Mouse (Mus musculus) kidney, embryonic 15.5 days (tissue): ENCODE results near the gene Cep295. TPM values are rescaled to one million over a fixed set of nuclear protein-coding genes. Genes with fewer than 3 reads are reported as not detected.
"Not testable (repeated sequence)": the region's sequence is repeated elsewhere in the genome, so short reads cannot be mapped to it uniquely, and the experiment has no call there.

Source experiments
- ATAC-seq: fragments of 200-750 bp; cut with Nextera tagmentation; replicated peaks from 2 replicates; pipeline ENCODE4 v1.8.0; 2017; ENCODE audit warnings: moderate TSS enrichment; ENCODE audit not compliant: low FRiP score
- H3K27ac ChIP-seq: fragments of 300-500 bp; sonication (generic); 2 replicates; pipeline ENCODE4 v1.5.1; 2015; ENCODE audit warnings: mild to moderate bottlenecking, inconsistent platforms
- H3K27me3 ChIP-seq: fragments of 300-500 bp; sonication (generic); 2 replicates; pipeline ENCODE4 v1.6.1; 2015; ENCODE audit warnings: inconsistent platforms
- H3K36me3 ChIP-seq: fragments of 300-500 bp; sonication (generic); 2 replicates; pipeline ENCODE4 v1.6.1; 2015; ENCODE audit warnings: inconsistent platforms
- H3K4me1 ChIP-seq: fragments of 300-500 bp; sonication (generic); 2 replicates; pipeline ENCODE4 v1.6.1; 2015; ENCODE audit warnings: inconsistent platforms
- H3K4me2 ChIP-seq: fragments of 300-500 bp; sonication (generic); 2 replicates; pipeline ENCODE4 v1.6.1; 2015; ENCODE audit warnings: moderate library complexity, mild to moderate bottlenecking, inconsistent platforms
- H3K4me3 ChIP-seq: fragments of 300-500 bp; sonication (generic); replicated peaks from 2 replicates; pipeline ENCODE4 v1.5.1; 2015; ENCODE audit warnings: mild to moderate bottlenecking, inconsistent platforms
- H3K9ac ChIP-seq: fragments of 300-500 bp; sonication (generic); 2 replicates; pipeline ENCODE4 v1.6.1; 2015; ENCODE audit warnings: mild to moderate bottlenecking, inconsistent platforms
- H3K9me3 ChIP-seq: fragments of 300-500 bp; sonication (generic); replicated peaks from 2 replicates; pipeline ENCODE4 v1.6.1; 2016; ENCODE audit warnings: inconsistent platforms
- WGBS: fragments of 180-500 bp; shearing (Covaris S2); methylation state at CpG from one replicate; pipeline ENCODE4 v1.1.7; 2015; ENCODE audit warnings: mixed read lengths; 5-methylcytosine and 5-hydroxymethylcytosine counted together
- polyA plus RNA-seq: library from polyadenylated mRNA; unstranded; fragments of >200 nt; fragmentation: Nextera tagmentation; extraction: Ambion mirVana; gene quantifications from 2 replicates; pipeline ENCODE4 v1.2.1, GENCODE M21; 2015

Gene Cep295
- polyA plus RNA-seq, 1 experiment from 2014 or later, result 18.2 TPM

GRCm38 (mm10) chr9:15305503-15306397 is 51.8 kb downstream of the Cep295 start, which contains the start of gene Taf1d:
Gene Taf1d (plus strand): TSS chr9:15306214.
- Histone ChIP-seq H3K27ac (peak within 1 kb of the TSS; percentile 95), H3K36me3 (peaks cover 27% of the 10 kb centered on the region), H3K4me2 (peak within 1 kb of the TSS; percentile 63), H3K9me3 (no peaks in the 10 kb centered on the region), H3K4me1 (peaks cover 42% of the 10 kb centered on the region), H3K9ac (peak within 1 kb of the TSS; percentile 99), H3K27me3 (no peaks in the 10 kb centered on the region), H3K4me3 (peak within 1 kb of the TSS; percentile 97)
- ATAC-seq, result peak; percentile 96
- 12% methylated on average over 44 of the region's 45 CpGs for WGBS

GRCm38 (mm10) chr9:15302881-15303280 is 54.7 kb downstream of the Cep295 start:
- Histone ChIP-seq H3K9ac (no peak overlapping the region), H3K27me3 (no peaks in the 10 kb centered on the region), H3K4me1 (peaks cover 26% of the 10 kb centered on the region), H3K4me2 (no peak overlapping the region), H3K9me3 (no peaks in the 10 kb centered on the region), H3K4me3 (no peak overlapping the region), H3K27ac (no peak overlapping the region), H3K36me3 (no peaks in the 10 kb centered on the region)
- no peak for ATAC-seq
- WGBS, result 72% methylated on average over 2 of the region's 2 CpGs

- H3K4me3 ChIP-seq, ATAC-seq, H3K4me2 ChIP-seq, H3K36me3 ChIP-seq, H3K9ac ChIP-seq, H3K27me3 ChIP-seq, H3K9me3 ChIP-seq: not testable (repeated sequence)
- peak overlapping the region; percentile 78; the same call in 1 of the 2 replicates for H3K27ac ChIP-seq
- peaks cover 17% of the 10 kb centered on the region for H3K4me1 ChIP-seq
- 78% methylated on average over 6 of the region's 6 CpGs for whole genome bisulfite sequencing
These were observed 55.6 kb downstream of the Cep295 start for GRCm38 (mm10) chr9:15302006-15302405.

GRCm38 (mm10) chr9:15301399-15301798 is 56.2 kb downstream of the Cep295 start:
- H3K4me1 ChIP-seq, result peaks cover 16% of the 10 kb centered on the region
- H3K4me3 ChIP-seq, result no peak overlapping the region
- H3K9ac ChIP-seq, result no peak overlapping the region
- ATAC-seq, result peak; percentile 27; the same call in 1 of the 2 replicates
- no peaks in the 10 kb centered on the region for H3K9me3 ChIP-seq
- H3K27me3 ChIP-seq, result no peaks in the 10 kb centered on the region
- H3K27ac ChIP-seq, result peak overlapping the region; percentile 78
- no peaks in the 10 kb centered on the region for H3K36me3 ChIP-seq
- WGBS, result 5% methylated on average over 6 of the region's 6 CpGs
- peak overlapping the region; percentile 27 for H3K4me2 ChIP-seq

GRCm38 (mm10) chr9:15300056-15300455 is 57.5 kb downstream of the Cep295 start:
- Histone ChIP-seq H3K9me3 (no peaks in the 10 kb centered on the region), H3K4me3 (no peak overlapping the region), H3K4me2 (no peak overlapping the region), H3K27ac (no peak overlapping the region), H3K36me3 (no peaks in the 10 kb centered on the region), H3K4me1 (peaks cover 11% of the 10 kb centered on the region), H3K27me3 (no peaks in the 10 kb centered on the region), H3K9ac (no peak overlapping the region)
- no peak for ATAC-seq
- WGBS, result 92% methylated on average over 5 of the region's 5 CpGs

- Histone ChIP-seq H3K36me3 (0 out of 2 replicates have a peak, but pooled peaks cover 4% of the 10 kb centered on the region), H3K4me3 (no peak overlapping the region), H3K9me3 (no peaks in the 10 kb centered on the region), H3K27me3 (no peaks in the 10 kb centered on the region), H3K4me1 (peaks cover 11% of the 10 kb centered on the region), H3K27ac (no peak overlapping the region), H3K4me2 (no peak overlapping the region), H3K9ac (no peak overlapping the region)
- 7% methylated on average over 2 of the region's 2 CpGs for WGBS
- no peak for ATAC-seq
These were observed 59.1 kb downstream of the Cep295 start for GRCm38 (mm10) chr9:15298451-15298850.

- Histone ChIP-seq H3K4me3 (no peak overlapping the region), H3K36me3 (peaks cover 9% of the 10 kb centered on the region), H3K4me1 (peaks cover 8% of the 10 kb centered on the region), H3K9me3 (no peaks in the 10 kb centered on the region), H3K4me2 (no peak overlapping the region), H3K9ac (no peak overlapping the region), H3K27me3 (no peaks in the 10 kb centered on the region), H3K27ac (peak overlapping the region; percentile 45)
- 68% methylated on average over 7 of the region's 7 CpGs for WGBS
- peak; percentile 79 for ATAC-seq
These were observed 60.5 kb downstream of the Cep295 start for GRCm38 (mm10) chr9:15297112-15297511.

GRCm38 (mm10) chr9:15289251-15289650 is 68.3 kb downstream of the Cep295 start:
- Histone ChIP-seq H3K9ac (no peak overlapping the region), H3K4me2 (no peak overlapping the region), H3K27ac (no peak overlapping the region), H3K27me3 (no peaks in the 10 kb centered on the region), H3K9me3 (no peaks in the 10 kb centered on the region), H3K4me3 (no peak overlapping the region), H3K4me1 (no peaks in the 10 kb centered on the region), H3K36me3 (peaks cover 28% of the 10 kb centered on the region)
- WGBS, result 77% methylated on average over 6 of the region's 6 CpGs
- no peak for ATAC-seq

GRCm38 (mm10) chr9:15288402-15288801 is 69.2 kb downstream of the Cep295 start:
- no peak for ATAC-seq
- no peaks in the 10 kb centered on the region for H3K27me3 ChIP-seq
- WGBS, result 89% methylated on average over 3 of the region's 3 CpGs
- H3K27ac ChIP-seq, result no peak overlapping the region
- no peak overlapping the region for H3K9ac ChIP-seq
- no peaks in the 10 kb centered on the region for H3K4me1 ChIP-seq
- H3K9me3 ChIP-seq, result no peaks in the 10 kb centered on the region
- peaks cover 32% of the 10 kb centered on the region for H3K36me3 ChIP-seq
- H3K4me2 ChIP-seq, result no peak overlapping the region
- H3K4me3 ChIP-seq, result no peak overlapping the region

- Histone ChIP-seq H3K9ac (no peak overlapping the region), H3K9me3 (no peaks in the 10 kb centered on the region), H3K27ac (no peak overlapping the region), H3K27me3 (no peaks in the 10 kb centered on the region), H3K4me3 (no peak overlapping the region), H3K4me1 (no peaks in the 10 kb centered on the region), H3K36me3 (peaks cover 30% of the 10 kb centered on the region), H3K4me2 (no peak overlapping the region)
- no peak for ATAC-seq
- 74% methylated on average over 6 of the region's 6 CpGs for WGBS
These were observed 69.7 kb downstream of the Cep295 start for GRCm38 (mm10) chr9:15287846-15288245.

GRCm38 (mm10) chr9:15285443-15285842 is 72.1 kb downstream of the Cep295 start:
- H3K27me3 ChIP-seq, result no peaks in the 10 kb centered on the region
- no peak overlapping the region for H3K9ac ChIP-seq
- H3K4me2 ChIP-seq, result no peak overlapping the region
- no peak overlapping the region for H3K27ac ChIP-seq
- peaks cover 18% of the 10 kb centered on the region for H3K36me3 ChIP-seq
- ATAC-seq, result no peak
- no peak overlapping the region for H3K4me3 ChIP-seq
- H3K9me3 ChIP-seq, result no peaks in the 10 kb centered on the region
- whole genome bisulfite sequencing, result 70% methylated on average over 3 of the region's 3 CpGs
- peaks cover 6% of the 10 kb centered on the region for H3K4me1 ChIP-seq

- peak overlapping the region; percentile 69 for H3K4me3 ChIP-seq
- peaks cover 30% of the 10 kb centered on the region for H3K36me3 ChIP-seq
- peak overlapping the region; percentile 67 for H3K4me2 ChIP-seq
- peaks cover 21% of the 10 kb centered on the region for H3K4me1 ChIP-seq
- no peaks in the 10 kb centered on the region for H3K27me3 ChIP-seq
- 0 out of 2 replicates have a peak, but pooled peaks have one; percentile 31 for ATAC-seq
- no peaks in the 10 kb centered on the region for H3K9me3 ChIP-seq
- peak overlapping the region; percentile 90 for H3K27ac ChIP-seq
- 42% methylated on average over 5 of the region's 5 CpGs for WGBS
- peak overlapping the region; percentile 82 for H3K9ac ChIP-seq
These were observed 77.1 kb downstream of the Cep295 start for GRCm38 (mm10) chr9:15280491-15280879.
